Mouse (Mus musculus): Measurements from ENCODE around the gene Hoxa4. TPM values are rescaled to one million over a fixed set of nuclear protein-coding genes. Genes with fewer than 3 reads are reported as not detected.

The Hoxa4 gene
- total and polyA plus RNA-seq, 2 experiments from 2014 or later: 0.08 to 0.38 TPM

- Histone ChIP-seq H3K36me3 (replicated peaks; ENCODE audit: control insufficient read depth, insufficient read depth, low read length) (no peaks in the 10 kb centered on the region), H3K4me3 (ENCODE audit: low read depth, low read length) (no peak overlapping the region), H3K27ac (ENCODE audit: low read depth) (no peak overlapping the region), H3K9ac (replicated peaks; ENCODE audit: low read depth, low read length) (no peak overlapping the region), H3K4me2 (ENCODE audit: low read depth, low read length) (no peak overlapping the region), H3K4me1 (ENCODE audit: control insufficient read depth, insufficient read depth) (no peaks in the 10 kb centered on the region; the same call in 1 of the 2 replicates), H3K27me3 (ENCODE audit: control insufficient read depth, insufficient read depth, low read length) (peaks cover 99% of the 10 kb centered on the region), H3K9me3 (replicated peaks; ENCODE audit: control insufficient read depth, low read length) (no peaks in the 10 kb centered on the region)
- DNase-seq (ENCODE audit: low spot score) (no peak), ATAC-seq (ENCODE audit: insufficient read depth, low read depth) (no peak)
- TF ChIP-seq EP300 (IDR thresholded peaks at IDR 0.05; ENCODE audit: low read depth): no peak
- no peak for TF ChIP-seq CTCF (IDR thresholded peaks at IDR 0.05; ENCODE audit: low read depth)
- 44% methylated on average over 5 of the region's 5 CpGs for WGBS
Measured at GRCm38 (mm10) chr6:52154044-52154443, 37.5 kb downstream of the Hoxa4 start.

- Histone ChIP-seq H3K4me2 (ENCODE audit: low read depth, low read length) (no peak overlapping the region), H3K27me3 (ENCODE audit: control insufficient read depth, insufficient read depth, low read length) (peaks cover 98% of the 10 kb centered on the region), H3K27ac (ENCODE audit: low read depth) (no peak overlapping the region), H3K9me3 (replicated peaks; ENCODE audit: control insufficient read depth, low read length) (no peaks in the 10 kb centered on the region), H3K9ac (replicated peaks; ENCODE audit: low read depth, low read length) (no peak overlapping the region), H3K36me3 (replicated peaks; ENCODE audit: control insufficient read depth, insufficient read depth, low read length) (no peaks in the 10 kb centered on the region), H3K4me1 (ENCODE audit: control insufficient read depth, insufficient read depth) (no peaks in the 10 kb centered on the region), H3K4me3 (ENCODE audit: low read depth, low read length) (no peak overlapping the region)
- DNase-seq (ENCODE audit: low spot score): no peak
- ATAC-seq (ENCODE audit: insufficient read depth, low read depth): no peak
- WGBS: 7% methylated on average over 6 of the region's 6 CpGs
- TF ChIP-seq CTCF (IDR thresholded peaks at IDR 0.05; ENCODE audit: low read depth): no peak
- TF ChIP-seq EP300 (IDR thresholded peaks at IDR 0.05; ENCODE audit: low read depth): no peak
Measured at GRCm38 (mm10) chr6:52153270-52153669, 38.3 kb downstream of the Hoxa4 start.

GRCm38 (mm10) chr6:52152226-52153193, 39.0 kb downstream of the Hoxa4 start:
- DNase-seq (ENCODE audit: low spot score): no peak
- TF ChIP-seq CTCF (IDR thresholded peaks at IDR 0.05; ENCODE audit: low read depth): no peak
- TF ChIP-seq EP300 (IDR thresholded peaks at IDR 0.05; ENCODE audit: low read depth): no peak
- no peaks in the 10 kb centered on the region for H3K36me3 ChIP-seq (replicated peaks; ENCODE audit: control insufficient read depth, insufficient read depth, low read length)
- WGBS: 21% methylated on average over 16 of the region's 16 CpGs
- H3K4me3 ChIP-seq (ENCODE audit: low read depth, low read length): no peak overlapping the region
- no peak overlapping the region for H3K4me2 ChIP-seq (ENCODE audit: low read depth, low read length)
- H3K4me1 ChIP-seq (ENCODE audit: control insufficient read depth, insufficient read depth): no peaks in the 10 kb centered on the region
- H3K27me3 ChIP-seq (ENCODE audit: control insufficient read depth, insufficient read depth, low read length): peaks cover 98% of the 10 kb centered on the region
- no peak overlapping the region for H3K9ac ChIP-seq (replicated peaks; ENCODE audit: low read depth, low read length)
- no peak for ATAC-seq (ENCODE audit: insufficient read depth, low read depth)
- H3K9me3 ChIP-seq (replicated peaks; ENCODE audit: control insufficient read depth, low read length): no peaks in the 10 kb centered on the region
- no peak overlapping the region for H3K27ac ChIP-seq (ENCODE audit: low read depth)

GRCm38 (mm10) chr6:52151571-52151970, 40.0 kb downstream of the Hoxa4 start:
- no peak for DNase-seq (ENCODE audit: low spot score)
- no peak overlapping the region for H3K9ac ChIP-seq (replicated peaks; ENCODE audit: low read depth, low read length)
- no peak for ATAC-seq (ENCODE audit: insufficient read depth, low read depth)
- TF ChIP-seq EP300 (IDR thresholded peaks at IDR 0.05; ENCODE audit: low read depth) (no peak), CTCF (IDR thresholded peaks at IDR 0.05; ENCODE audit: low read depth) (no peak)
- H3K4me3 ChIP-seq (ENCODE audit: low read depth, low read length): no peak overlapping the region
- H3K27me3 ChIP-seq (ENCODE audit: control insufficient read depth, insufficient read depth, low read length): peaks cover 92% of the 10 kb centered on the region
- H3K27ac ChIP-seq (ENCODE audit: low read depth): no peak overlapping the region
- H3K4me2 ChIP-seq (ENCODE audit: low read depth, low read length): no peak overlapping the region
- H3K4me1 ChIP-seq (ENCODE audit: control insufficient read depth, insufficient read depth): no peaks in the 10 kb centered on the region
- whole genome bisulfite sequencing: 31% methylated on average over 4 of the region's 4 CpGs
- no peaks in the 10 kb centered on the region for H3K9me3 ChIP-seq (replicated peaks; ENCODE audit: control insufficient read depth, low read length)
- no peaks in the 10 kb centered on the region for H3K36me3 ChIP-seq (replicated peaks; ENCODE audit: control insufficient read depth, insufficient read depth, low read length)

GRCm38 (mm10) chr6:52150401-52150966, 41.1 kb downstream of the Hoxa4 start:
- Histone ChIP-seq H3K4me2 (ENCODE audit: low read depth, low read length) (no peak overlapping the region), H3K4me3 (ENCODE audit: low read depth, low read length) (no peak overlapping the region), H3K27ac (ENCODE audit: low read depth) (no peak overlapping the region), H3K27me3 (ENCODE audit: control insufficient read depth, insufficient read depth, low read length) (peaks cover 85% of the 10 kb centered on the region), H3K4me1 (ENCODE audit: control insufficient read depth, insufficient read depth) (no peaks in the 10 kb centered on the region), H3K9me3 (replicated peaks; ENCODE audit: control insufficient read depth, low read length) (no peaks in the 10 kb centered on the region), H3K9ac (replicated peaks; ENCODE audit: low read depth, low read length) (no peak overlapping the region), H3K36me3 (replicated peaks; ENCODE audit: control insufficient read depth, insufficient read depth, low read length) (no peaks in the 10 kb centered on the region)
- TF ChIP-seq CTCF (IDR thresholded peaks at IDR 0.05; ENCODE audit: low read depth) (no peak), EP300 (IDR thresholded peaks at IDR 0.05; ENCODE audit: low read depth) (no peak)
- DNase-seq (ENCODE audit: low spot score) (no peak), ATAC-seq (ENCODE audit: insufficient read depth, low read depth) (no peak)
- 14% methylated on average over 16 of the region's 16 CpGs for WGBS

MicroRNA genes within 50 kb of the gene (microRNA counts, 519-probe panel; counts per million panel counts)
- microRNA mmu-miR-196b: 2,717 counts per million, percentile 30 among the panel's probes with 10 or more counts

Small RNAs within 50 kb of the gene (microRNA-seq; reads per million reads assigned to microRNA genes)
- gene Mir196b: 102 reads per million, percentile 57 among the genes with 10 or more reads in this experiment

Other genes starting within 250 kb of the Hoxa4 start
- 2.7 and 13.9 TPM in 2 replicates for gene Skap2, start 179.2 kb downstream of the Hoxa4 start, total RNA-seq (2014; rRNA removed; ENCODE audit: low replicate concordance)
- 9.2 and 10.7 TPM in 2 replicates for gene Skap2, start 179.2 kb downstream of the Hoxa4 start, polyA plus RNA-seq (2015; fragmentation: Nextera tagmentation; extraction: Ambion mirVana)
- gene Hoxa1, start 33.4 kb downstream of the Hoxa4 start, total RNA-seq (2014; rRNA removed; ENCODE audit: low replicate concordance): 0.23 TPM in 1 of 2 replicates, not detected in the other
- 0.08 and 0.15 TPM in 2 replicates for gene Hoxa1, start 33.4 kb downstream of the Hoxa4 start, polyA plus RNA-seq (2015; fragmentation: Nextera tagmentation; extraction: Ambion mirVana)
- gene Hoxa2, start 26.9 kb downstream of the Hoxa4 start, total RNA-seq (2014; rRNA removed; ENCODE audit: low replicate concordance): not detected in 2 replicates
- gene Hoxa2, start 26.9 kb downstream of the Hoxa4 start, polyA plus RNA-seq (2015; fragmentation: Nextera tagmentation; extraction: Ambion mirVana): 0.42 and 0.69 TPM in 2 replicates
- gene 5730596B20Rik, start 14.3 kb downstream of the Hoxa4 start, total RNA-seq (2014; rRNA removed; ENCODE audit: low replicate concordance): 0.08 and 0.84 TPM in 2 replicates
- 0.03 and 0.12 TPM in 2 replicates for gene 5730596B20Rik, start 14.3 kb downstream of the Hoxa4 start, polyA plus RNA-seq (2015; fragmentation: Nextera tagmentation; extraction: Ambion mirVana)
- 3.5 TPM in 1 of 2 replicates, not detected in the other for gene Hoxa5, start 12.8 kb upstream of the Hoxa4 start, total RNA-seq (2014; rRNA removed; ENCODE audit: low replicate concordance)
- 0.36 and 0.65 TPM in 2 replicates for gene Hoxa5, start 12.8 kb upstream of the Hoxa4 start, polyA plus RNA-seq (2015; fragmentation: Nextera tagmentation; extraction: Ambion mirVana)
- not detected in 2 replicates for gene Hoxa6, start 17.0 kb upstream of the Hoxa4 start, total RNA-seq (2014; rRNA removed; ENCODE audit: low replicate concordance)
- gene Hoxa6, start 17.0 kb upstream of the Hoxa4 start, polyA plus RNA-seq (2015; fragmentation: Nextera tagmentation; extraction: Ambion mirVana): not detected in 2 replicates
- 2.3 TPM in 1 of 2 replicates, not detected in the other for gene Hoxa3, start 21.6 kb upstream of the Hoxa4 start, total RNA-seq (2014; rRNA removed; ENCODE audit: low replicate concordance)
- gene Hoxa3, start 21.6 kb upstream of the Hoxa4 start, polyA plus RNA-seq (2015; fragmentation: Nextera tagmentation; extraction: Ambion mirVana): 0.36 and 0.37 TPM in 2 replicates
- not detected in 2 replicates for gene Gm28308, start 21.6 kb upstream of the Hoxa4 start, total RNA-seq (2014; rRNA removed; ENCODE audit: low replicate concordance)
- gene Gm28308, start 21.6 kb upstream of the Hoxa4 start, polyA plus RNA-seq (2015; fragmentation: Nextera tagmentation; extraction: Ambion mirVana): not detected in 2 replicates
- not detected in 2 replicates for gene Hoxa7, start 30.1 kb upstream of the Hoxa4 start, total RNA-seq (2014; rRNA removed; ENCODE audit: low replicate concordance)
- 0.07 and 0.38 TPM in 2 replicates for gene Hoxa7, start 30.1 kb upstream of the Hoxa4 start, polyA plus RNA-seq (2015; fragmentation: Nextera tagmentation; extraction: Ambion mirVana)
- 0.19 TPM in 1 of 2 replicates, not detected in the other for gene Hoxa9, start 39.3 kb upstream of the Hoxa4 start, total RNA-seq (2014; rRNA removed; ENCODE audit: low replicate concordance)
- not detected in 2 replicates for gene Hoxa9, start 39.3 kb upstream of the Hoxa4 start, polyA plus RNA-seq (2015; fragmentation: Nextera tagmentation; extraction: Ambion mirVana)
- gene Hoxa10, start 49.1 kb upstream of the Hoxa4 start, total RNA-seq (2014; rRNA removed; ENCODE audit: low replicate concordance): 5.0 TPM in 1 of 2 replicates, not detected in the other
- gene Hoxa10, start 49.1 kb upstream of the Hoxa4 start, polyA plus RNA-seq (2015; fragmentation: Nextera tagmentation; extraction: Ambion mirVana): not detected in 2 replicates
- 0.11 TPM in 1 of 2 replicates, not detected in the other for gene Hoxa11, start 54.1 kb upstream of the Hoxa4 start, total RNA-seq (2014; rRNA removed; ENCODE audit: low replicate concordance)
- not detected in 2 replicates for gene Hoxa11, start 54.1 kb upstream of the Hoxa4 start, polyA plus RNA-seq (2015; fragmentation: Nextera tagmentation; extraction: Ambion mirVana)
- not detected in 2 replicates for gene Hoxa13, start 69.1 kb upstream of the Hoxa4 start, total RNA-seq (2014; rRNA removed; ENCODE audit: low replicate concordance)
- not detected in 2 replicates for gene Hoxa13, start 69.1 kb upstream of the Hoxa4 start, polyA plus RNA-seq (2015; fragmentation: Nextera tagmentation; extraction: Ambion mirVana)
- gene Evx1, start 121.7 kb upstream of the Hoxa4 start, total RNA-seq (2014; rRNA removed; ENCODE audit: low replicate concordance): 0.15 TPM in 1 of 2 replicates, not detected in the other
- gene Evx1, start 121.7 kb upstream of the Hoxa4 start, polyA plus RNA-seq (2015; fragmentation: Nextera tagmentation; extraction: Ambion mirVana): not detected in 2 replicates